Mouse (Mus musculus): Measurements from ENCODE around the gene Vps54. TPM values are rescaled to one million over a fixed set of nuclear protein-coding genes. Genes with fewer than 3 reads are reported as not detected.
A peak's percentile ranks its signal among the peaks of the same experiment; 100 is the strongest.
"Not testable (repeated sequence)": the region's sequence is repeated elsewhere in the genome, so short reads cannot be mapped to it uniquely, and the experiment has no call there.

Gene Vps54
- 22.2 and 28.0 TPM in 2 replicates for polyA plus RNA-seq (2012; rRNA removed)

DNA sequence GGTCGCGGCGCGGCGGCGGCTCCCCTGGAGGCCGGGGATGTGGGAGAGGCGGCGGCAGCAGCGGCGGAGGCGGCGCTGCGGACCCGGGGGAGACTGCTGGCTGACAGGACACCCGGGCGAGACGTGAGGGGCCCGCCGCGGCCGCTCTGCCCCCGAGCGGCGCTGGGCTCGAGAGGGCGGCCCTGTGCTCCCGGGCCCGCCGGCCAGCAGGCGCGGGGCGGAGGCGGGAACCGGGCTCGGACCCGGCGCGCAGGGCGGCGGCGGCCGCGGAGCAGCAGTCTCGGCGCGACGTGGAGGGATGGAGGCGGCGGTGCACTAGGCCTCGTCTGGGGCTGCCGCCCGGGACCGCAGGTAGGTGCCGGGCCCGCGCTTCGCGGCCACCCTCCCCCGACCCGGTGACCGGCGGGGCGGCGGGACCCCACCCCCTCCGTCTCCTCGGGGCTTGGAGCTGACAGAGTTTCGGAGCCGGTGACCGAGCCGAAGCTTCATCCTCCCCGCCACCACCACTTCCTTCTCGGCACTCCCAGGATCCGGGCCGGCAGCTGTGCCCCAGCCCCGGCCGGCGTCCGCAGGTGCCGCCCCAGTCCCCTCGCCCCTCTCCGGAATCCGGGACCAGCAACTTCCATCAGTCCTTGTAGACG, at the start of gene Vps54:
Vps54 (plus strand) TSS at position 261 of the 641 bp plus-strand sequence.
- peak; percentile 70 for DNase-seq
- Histone ChIP-seq H3K36me3 (ENCODE audit: control insufficient read depth, insufficient read depth, low read length) (no peaks in the 10 kb centered on the region), H3K27ac (ENCODE audit: control insufficient read depth, insufficient read depth, low read length) (peak within 1 kb of the TSS; percentile 19; the same call in 1 of the 2 replicates), H3K4me1 (replicated peaks; ENCODE audit: control insufficient read depth, insufficient read depth, low read length) (peaks cover 5% of the 10 kb centered on the region), H3K4me3 (ENCODE audit: control insufficient read depth, insufficient read depth, low read length) (peak within 1 kb of the TSS; percentile 90), H3K27me3 (ENCODE audit: control insufficient read depth, insufficient read depth, low read length) (no peaks in the 10 kb centered on the region)
- TF ChIP-seq POLR2A (IDR thresholded peaks at IDR 0.05; ENCODE audit: control insufficient read depth, extremely low read depth, insufficient read depth, low read length, poor library complexity) (no peak), CTCF (IDR thresholded peaks at IDR 0.05; ENCODE audit: borderline replicate concordance, control insufficient read depth, extremely low read depth, insufficient read depth, low read length, poor library complexity) (no peak)
- whole genome bisulfite sequencing = 1% methylated on average over 80 of the region's 84 CpGs

DNA sequence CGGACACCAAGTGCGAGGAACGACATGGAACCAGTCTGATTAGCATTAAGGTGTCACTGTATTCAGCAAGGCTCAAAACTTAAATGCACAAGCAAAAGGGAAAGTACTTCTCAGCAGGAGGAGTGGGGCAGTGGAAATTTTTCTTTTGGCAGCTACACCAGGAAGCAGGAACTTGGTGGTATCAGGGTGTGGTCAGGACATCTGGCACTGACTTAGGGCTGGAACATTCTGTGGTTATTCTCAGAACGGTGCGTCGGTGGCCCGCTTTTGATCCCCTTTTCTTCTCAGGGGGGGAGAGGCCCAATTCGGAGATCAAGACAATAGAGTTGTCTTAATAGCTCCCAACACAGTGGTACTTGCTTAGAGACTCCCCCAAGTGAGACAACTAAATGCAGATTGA, 47.3 kb upstream of the Vps54 start:
- not testable (repeated sequence) for H3K4me1 ChIP-seq (replicated peaks; ENCODE audit: control insufficient read depth, insufficient read depth, low read length)
- 42% methylated on average over 8 of the region's 8 CpGs for WGBS

GRCm38 (mm10) chr11:21194851-21195250, 44.2 kb upstream of the Vps54 start:
- 95% methylated on average over 3 of the region's 3 CpGs for WGBS
- Histone ChIP-seq H3K36me3 (ENCODE audit: control insufficient read depth, insufficient read depth, low read length) (no peaks in the 10 kb centered on the region), H3K4me3 (ENCODE audit: control insufficient read depth, insufficient read depth, low read length) (no peak overlapping the region), H3K27ac (ENCODE audit: control insufficient read depth, insufficient read depth, low read length) (no peak overlapping the region), H3K27me3 (ENCODE audit: control insufficient read depth, insufficient read depth, low read length) (no peaks in the 10 kb centered on the region), H3K4me1 (replicated peaks; ENCODE audit: control insufficient read depth, insufficient read depth, low read length) (no peaks in the 10 kb centered on the region)
- TF ChIP-seq POLR2A (IDR thresholded peaks at IDR 0.05; ENCODE audit: control insufficient read depth, extremely low read depth, insufficient read depth, low read length, poor library complexity) (no peak), CTCF (IDR thresholded peaks at IDR 0.05; ENCODE audit: borderline replicate concordance, control insufficient read depth, extremely low read depth, insufficient read depth, low read length, poor library complexity) (no peak)
- no peak for DNase-seq

More for the DNA sequence above, 47.3 kb upstream of the Vps54 start:
- not testable (repeated sequence) for H3K36me3 ChIP-seq (ENCODE audit: control insufficient read depth, insufficient read depth, low read length); H3K4me3 ChIP-seq (ENCODE audit: control insufficient read depth, insufficient read depth, low read length); DNase-seq; H3K27me3 ChIP-seq (ENCODE audit: control insufficient read depth, insufficient read depth, low read length); H3K27ac ChIP-seq (ENCODE audit: control insufficient read depth, insufficient read depth, low read length)

DNA sequence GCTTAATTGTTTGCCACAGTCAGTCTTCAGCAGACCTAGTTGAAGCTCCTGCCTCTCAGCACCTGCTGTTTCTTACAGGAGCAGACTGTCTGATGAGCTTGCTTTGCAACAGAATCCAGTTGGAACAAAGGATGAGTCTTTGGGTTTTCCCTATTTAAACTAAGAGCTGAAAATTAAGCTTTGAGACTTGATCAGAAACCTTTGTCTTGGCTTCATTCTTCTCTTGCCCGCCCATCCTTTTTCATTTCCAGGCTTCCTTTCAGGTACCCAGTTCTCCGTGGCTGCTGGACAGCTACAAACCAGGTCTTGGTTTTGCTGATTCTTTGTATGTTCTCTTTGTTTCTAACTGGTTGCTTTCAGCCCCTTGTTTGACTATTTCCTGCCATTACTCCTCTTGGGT, 30.0 kb upstream of the Vps54 start:
- no peaks in the 10 kb centered on the region for H3K27me3 ChIP-seq (ENCODE audit: control insufficient read depth, insufficient read depth, low read length)
- WGBS = 90% methylated on average over 2 of the region's 2 CpGs
- no peak overlapping the region for H3K27ac ChIP-seq (ENCODE audit: control insufficient read depth, insufficient read depth, low read length)
- no peaks in the 10 kb centered on the region for H3K4me1 ChIP-seq (replicated peaks; ENCODE audit: control insufficient read depth, insufficient read depth, low read length)
- H3K4me3 ChIP-seq (ENCODE audit: control insufficient read depth, insufficient read depth, low read length) = no peak overlapping the region
- TF ChIP-seq CTCF (IDR thresholded peaks at IDR 0.05; ENCODE audit: borderline replicate concordance, control insufficient read depth, extremely low read depth, insufficient read depth, low read length, poor library complexity) (no peak), POLR2A (IDR thresholded peaks at IDR 0.05; ENCODE audit: control insufficient read depth, extremely low read depth, insufficient read depth, low read length, poor library complexity) (no peak)
- H3K36me3 ChIP-seq (ENCODE audit: control insufficient read depth, insufficient read depth, low read length) = no peaks in the 10 kb centered on the region
- DNase-seq = no peak

DNA sequence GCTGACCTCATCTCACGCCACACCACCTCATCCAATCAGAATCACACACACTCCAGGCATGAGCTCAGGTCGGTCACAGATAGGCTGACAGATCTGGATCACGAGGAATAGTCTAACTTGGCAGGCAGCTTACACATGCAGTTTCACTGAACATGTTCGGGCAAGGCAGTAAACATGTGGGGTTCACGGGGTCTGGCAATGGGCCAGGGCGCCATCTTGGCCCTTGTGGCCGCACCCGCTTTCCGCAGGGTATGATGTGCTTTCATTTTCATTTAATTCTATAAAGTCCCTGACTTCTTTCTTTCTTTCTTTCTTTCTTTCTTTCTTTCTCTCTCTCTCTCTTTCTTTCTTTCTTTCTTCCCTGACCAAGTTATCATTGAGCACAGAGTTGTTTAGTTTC, 29.4 kb upstream of the Vps54 start:
- not testable (repeated sequence) for H3K36me3 ChIP-seq (ENCODE audit: control insufficient read depth, insufficient read depth, low read length); H3K27ac ChIP-seq (ENCODE audit: control insufficient read depth, insufficient read depth, low read length); H3K4me1 ChIP-seq (replicated peaks; ENCODE audit: control insufficient read depth, insufficient read depth, low read length); H3K27me3 ChIP-seq (ENCODE audit: control insufficient read depth, insufficient read depth, low read length); H3K4me3 ChIP-seq (ENCODE audit: control insufficient read depth, insufficient read depth, low read length); DNase-seq
- WGBS = 95% methylated on average over 9 of the region's 9 CpGs

GRCm38 (mm10) chr11:21217419-21217818, 21.7 kb upstream of the Vps54 start:
- TF ChIP-seq CTCF (IDR thresholded peaks at IDR 0.05; ENCODE audit: borderline replicate concordance, control insufficient read depth, extremely low read depth, insufficient read depth, low read length, poor library complexity) = no peak
- TF ChIP-seq POLR2A (IDR thresholded peaks at IDR 0.05; ENCODE audit: control insufficient read depth, extremely low read depth, insufficient read depth, low read length, poor library complexity) = no peak
- H3K4me3 ChIP-seq (ENCODE audit: control insufficient read depth, insufficient read depth, low read length) = no peak overlapping the region
- H3K27ac ChIP-seq (ENCODE audit: control insufficient read depth, insufficient read depth, low read length) = no peak overlapping the region

GRCm38 (mm10) chr11:21219281-21219680, 19.8 kb upstream of the Vps54 start:
- 41% methylated on average over 2 of the region's 2 CpGs for WGBS
- no peaks in the 10 kb centered on the region for H3K27me3 ChIP-seq (ENCODE audit: control insufficient read depth, insufficient read depth, low read length)
- TF ChIP-seq POLR2A (IDR thresholded peaks at IDR 0.05; ENCODE audit: control insufficient read depth, extremely low read depth, insufficient read depth, low read length, poor library complexity) (no peak), CTCF (IDR thresholded peaks at IDR 0.05; ENCODE audit: borderline replicate concordance, control insufficient read depth, extremely low read depth, insufficient read depth, low read length, poor library complexity) (no peak)

More at GRCm38 (mm10) chr11:21217419-21217818, 21.7 kb upstream of the Vps54 start:
- DNase-seq = no peak
- Histone ChIP-seq H3K27me3 (ENCODE audit: control insufficient read depth, insufficient read depth, low read length) (no peaks in the 10 kb centered on the region), H3K36me3 (ENCODE audit: control insufficient read depth, insufficient read depth, low read length) (no peaks in the 10 kb centered on the region), H3K4me1 (replicated peaks; ENCODE audit: control insufficient read depth, insufficient read depth, low read length) (no peaks in the 10 kb centered on the region)
- 95% methylated on average over 3 of the region's 3 CpGs for WGBS

More at GRCm38 (mm10) chr11:21219281-21219680, 19.8 kb upstream of the Vps54 start:
- Histone ChIP-seq H3K36me3 (ENCODE audit: control insufficient read depth, insufficient read depth, low read length) (no peaks in the 10 kb centered on the region), H3K27ac (ENCODE audit: control insufficient read depth, insufficient read depth, low read length) (no peak overlapping the region), H3K4me1 (replicated peaks; ENCODE audit: control insufficient read depth, insufficient read depth, low read length) (no peaks in the 10 kb centered on the region), H3K4me3 (ENCODE audit: control insufficient read depth, insufficient read depth, low read length) (no peak overlapping the region)
- DNase-seq = no peak
